Mouse (Mus musculus): ENCODE measurements around the gene Lyar.

GRCm38 (mm10) chr5:38276451-38276850 is 56.2 kb downstream of the Lyar start:
- no peak for TF ChIP-seq ZNF384 (IDR thresholded peaks at IDR 0.05; ENCODE audit: low read depth, low read length)
- no peak for TF ChIP-seq CHD2 (IDR thresholded peaks at IDR 0.05; ENCODE audit: low read depth, low read length)
- no peak for TF ChIP-seq ZC3H11A (IDR thresholded peaks at IDR 0.05; ENCODE audit: borderline replicate concordance, low read depth, low read length)
- TF ChIP-seq HCFC1 (IDR thresholded peaks at IDR 0.05; ENCODE audit: borderline replicate concordance, insufficient read depth, low read length) = no peak
- TF ChIP-seq MAFK (IDR thresholded peaks at IDR 0.05; ENCODE audit: insufficient read depth, low read depth, low read length) = no peak

All from ES-E14 (cell line).